Mouse (Mus musculus) adrenal gland, postnatal 25 days (tissue): ENCODE results near the gene Casq2. TPM values are rescaled to one million over a fixed set of nuclear protein-coding genes. Genes with fewer than 3 reads are reported as not detected.
"Not testable (repeated sequence)": the region's sequence is repeated elsewhere in the genome, so short reads cannot be mapped to it uniquely, and the experiment has no call there.

Experiments
- DNase-seq: peaks from one replicate; pipeline ENCODE4 v3.0.0; 2021; ENCODE audit warnings: mixed read lengths
- total RNA-seq: library from RNA; stranded (reverse); gene quantifications from 2 replicates; pipeline ENCODE4 v1.2.3, GENCODE M21; 2021

Casq2 gene
- total RNA-seq, 1 experiment from 2014 or later, result 0.46 TPM

DNA sequence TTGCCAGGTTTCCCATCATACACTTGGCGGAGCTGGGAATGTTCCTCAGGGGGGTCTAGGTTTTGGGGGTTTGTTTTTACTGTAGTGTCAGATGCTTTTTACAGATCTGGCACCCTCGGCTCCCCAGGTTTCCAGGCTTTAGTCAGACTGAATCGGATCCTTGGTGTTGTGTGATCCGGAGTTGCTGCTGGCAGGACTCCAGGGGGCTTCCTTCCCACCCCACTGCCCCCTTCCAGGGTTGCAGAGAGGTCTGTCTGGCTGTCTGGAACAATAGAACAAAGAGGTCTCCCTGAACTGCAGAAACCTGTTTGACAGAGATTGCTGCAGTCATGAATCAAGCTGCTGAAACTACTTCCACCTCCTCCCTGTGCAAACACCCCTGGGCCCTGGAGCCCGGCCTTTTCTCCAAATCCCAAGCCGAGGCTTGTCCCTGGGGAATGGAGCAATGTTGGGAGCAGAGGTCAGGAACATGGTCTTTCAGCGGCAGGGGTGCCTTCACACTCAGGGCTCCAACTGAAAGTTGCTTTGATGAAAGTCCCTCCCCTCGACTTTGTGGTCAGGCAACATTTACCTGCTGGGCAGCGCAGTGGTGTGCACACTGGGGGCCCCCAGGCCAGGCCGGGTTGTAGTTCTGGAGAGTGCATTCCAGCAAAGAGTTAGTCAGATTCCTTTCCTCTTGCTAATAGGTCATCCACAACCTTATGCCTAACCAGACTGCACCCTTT lies 49.3 kb downstream of the Casq2 start:
- no peak for DNase-seq

DNA sequence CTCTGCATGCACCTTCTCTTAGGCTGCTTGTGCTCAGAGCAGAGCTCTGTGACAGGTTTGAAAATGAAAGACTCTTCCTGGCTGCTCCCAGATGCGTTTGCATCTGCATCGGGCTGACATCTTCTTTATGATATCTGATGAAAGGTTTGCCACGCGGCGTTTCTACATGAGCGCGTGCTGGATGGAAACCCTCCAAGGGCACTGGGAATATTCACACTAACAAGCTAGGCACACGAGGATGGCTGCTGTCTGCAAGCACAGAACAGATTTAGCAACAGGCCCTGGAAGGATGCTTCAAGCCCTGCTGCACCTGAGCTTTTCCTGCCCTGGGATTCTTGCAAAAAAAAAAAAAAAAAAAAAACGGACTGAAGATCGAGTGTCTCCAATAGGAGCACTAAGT lies 50.9 kb downstream of the Casq2 start:
- DNase-seq, result no peak

- no peak for DNase-seq
Observed at GRCm38 (mm10) chr3:102138899-102139298, 52.7 kb downstream of the Casq2 start.

DNA sequence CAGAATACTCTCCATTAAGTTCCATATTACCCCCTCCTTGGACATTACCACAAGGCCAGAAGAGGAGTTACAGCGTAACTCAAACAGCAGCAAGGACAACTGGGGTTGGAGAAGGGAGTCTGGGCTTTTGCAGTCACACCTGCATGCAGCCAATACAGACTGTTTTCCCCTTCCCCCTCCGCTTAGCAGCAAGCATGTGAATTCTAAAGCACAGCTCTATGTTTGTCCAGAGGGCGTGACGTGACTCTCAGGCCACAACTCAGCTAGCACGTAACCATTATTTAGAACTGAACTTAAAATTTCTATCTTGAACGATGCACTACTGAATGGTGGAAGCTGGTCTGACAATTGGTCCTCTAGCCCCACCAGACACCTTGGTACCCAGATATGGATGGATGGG lies 54.4 kb downstream of the Casq2 start:
- no peak for DNase-seq

- DNase-seq, result no peak
Observed at GRCm38 (mm10) chr3:102141451-102141850, 55.2 kb downstream of the Casq2 start.

DNA sequence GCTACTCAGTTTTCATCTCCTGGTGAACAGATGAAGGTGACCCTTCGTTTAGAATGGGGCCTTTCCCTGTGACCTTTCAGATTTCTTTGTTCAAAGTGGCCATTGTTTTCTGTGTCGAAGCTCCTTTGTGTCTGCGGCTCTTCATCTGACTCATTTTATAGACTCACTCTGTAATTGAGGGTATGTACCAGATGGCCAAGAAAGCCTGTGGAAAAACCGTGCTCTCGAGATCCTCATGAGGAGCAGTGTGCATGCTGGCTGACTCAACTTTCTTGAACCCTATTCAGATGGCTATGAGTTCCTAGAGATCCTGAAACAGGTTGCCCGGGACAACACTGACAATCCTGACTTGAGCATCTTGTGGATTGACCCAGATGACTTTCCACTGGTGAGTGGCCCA lies 55.7 kb downstream of the Casq2 start:
- DNase-seq, result no peak

GRCm38 (mm10) chr3:102142947-102143346 lies 56.7 kb downstream of the Casq2 start:
- DNase-seq, result no peak

- DNase-seq, result no peak
Observed at GRCm38 (mm10) chr3:102143536-102143935, 57.3 kb downstream of the Casq2 start.

DNA sequence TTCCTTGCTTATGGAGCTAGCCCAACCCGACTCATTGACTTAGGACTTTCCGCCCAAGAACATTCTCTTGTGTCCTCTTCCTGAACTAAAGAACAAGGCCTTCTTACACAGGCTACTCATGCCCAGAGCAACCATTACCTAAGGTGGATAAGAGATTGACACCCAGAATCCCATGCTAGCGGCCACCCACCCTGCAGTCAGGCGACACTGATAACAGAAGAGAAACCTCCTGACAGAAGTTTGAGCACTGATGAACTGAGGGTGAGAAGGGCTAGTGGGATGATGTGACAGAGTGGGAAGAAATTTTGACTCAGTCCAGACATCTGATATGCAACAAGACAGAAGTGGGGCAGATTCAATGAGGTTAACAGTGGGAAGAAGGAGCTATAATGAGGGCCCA lies 58.2 kb downstream of the Casq2 start:
- DNase-seq, result no peak

DNA sequence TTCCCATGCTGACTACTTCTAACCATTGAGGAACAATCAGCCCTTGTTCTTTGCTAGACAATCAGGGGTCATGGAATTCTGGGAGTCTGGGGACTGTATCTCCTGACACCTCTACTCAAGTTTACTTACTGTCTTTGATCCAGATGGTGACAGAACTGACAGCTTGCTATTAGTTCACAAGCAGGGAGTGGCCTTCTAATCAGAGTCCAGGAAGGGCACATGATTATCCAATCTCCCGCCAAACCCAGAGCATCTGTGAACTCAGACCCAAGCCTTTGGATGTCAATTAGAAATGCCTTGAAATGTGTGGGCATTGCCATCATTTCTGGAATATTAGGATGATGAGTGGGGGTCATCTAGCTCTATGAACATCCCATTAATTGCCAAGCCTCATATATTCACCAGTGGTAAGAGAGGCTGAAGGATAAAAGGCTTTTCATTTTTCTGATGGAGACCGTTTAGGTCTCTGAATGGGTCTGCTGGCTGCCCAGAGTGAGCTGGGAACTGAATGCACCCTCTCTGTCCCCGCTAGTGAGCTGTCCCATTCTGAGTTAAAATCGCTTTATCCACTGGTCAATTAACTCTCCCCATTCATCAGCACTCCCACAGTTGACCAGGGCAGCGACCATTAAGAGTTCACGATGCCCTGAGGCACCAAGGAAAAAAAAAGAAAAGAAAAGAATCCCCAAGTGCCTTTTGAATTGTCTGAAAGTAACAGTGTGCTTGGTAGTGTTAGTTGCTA lies 59.6 kb downstream of the Casq2 start:
- DNase-seq, result no peak

- no peak for DNase-seq
Observed at GRCm38 (mm10) chr3:102146428-102146827, 60.2 kb downstream of the Casq2 start.

DNA sequence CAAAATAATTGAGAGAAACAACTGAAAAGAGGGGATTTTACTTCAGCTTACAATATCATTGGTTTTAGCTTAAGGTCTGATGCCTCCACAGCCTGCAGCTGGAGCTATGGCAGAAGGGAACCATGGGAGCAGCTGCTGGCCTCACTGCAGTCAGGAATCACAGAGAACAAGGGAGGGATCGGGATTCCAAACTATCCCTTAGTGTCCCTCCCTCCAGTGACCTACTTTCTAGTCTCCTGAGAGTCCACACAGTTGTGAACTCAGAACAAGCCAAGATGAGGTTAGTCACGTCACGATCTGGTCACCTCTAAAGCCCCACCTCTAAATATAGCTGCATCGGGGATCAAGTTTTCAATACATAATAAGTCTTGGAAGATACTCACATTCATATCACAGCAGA lies 61.0 kb downstream of the Casq2 start:
- DNase-seq, result no peak

GRCm38 (mm10) chr3:102149941-102150340 lies 63.7 kb downstream of the Casq2 start:
- DNase-seq, result no peak

- no peak for DNase-seq
Observed at GRCm38 (mm10) chr3:102151850-102152249, 65.6 kb downstream of the Casq2 start.

DNA sequence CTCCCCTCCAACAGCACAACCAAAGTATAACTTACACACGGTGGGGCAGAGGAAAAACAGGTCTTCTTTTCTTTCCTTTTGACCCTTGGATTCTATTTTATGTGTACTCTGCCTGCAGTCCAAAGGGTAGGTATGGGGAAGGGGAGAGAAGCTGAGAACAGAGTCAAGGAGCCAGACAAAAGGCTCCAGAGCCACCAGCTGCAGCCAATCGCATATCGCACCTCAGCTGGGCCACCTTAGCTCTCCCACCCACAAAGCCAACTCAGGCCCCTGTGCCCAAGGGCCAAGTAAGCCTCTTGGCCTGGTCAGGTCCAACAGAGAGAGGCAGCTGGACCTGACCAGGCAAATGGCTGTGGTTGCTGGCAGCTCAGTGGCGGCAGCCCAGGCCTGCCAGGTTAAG lies 66.3 kb downstream of the Casq2 start:
- DNase-seq, result no peak

DNA sequence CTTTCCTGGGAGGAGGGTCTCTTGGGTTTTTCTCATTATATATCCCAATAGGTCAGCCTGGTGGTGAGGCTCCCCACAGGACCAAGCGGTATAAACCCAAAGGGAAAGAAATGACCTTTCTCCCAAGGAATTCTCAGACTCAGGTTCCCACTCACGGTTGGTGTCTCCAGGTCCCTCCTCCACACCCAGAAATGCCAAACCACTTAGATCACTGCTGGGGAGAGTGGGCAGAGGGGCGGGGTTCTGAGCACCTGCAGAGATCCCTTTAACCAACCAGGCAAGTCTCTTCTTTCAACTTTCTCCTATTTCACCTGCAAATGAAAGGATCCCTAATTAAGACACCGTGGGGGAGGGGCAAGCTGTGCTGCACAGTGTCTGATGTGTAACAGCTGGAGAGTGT lies 66.7 kb downstream of the Casq2 start:
- DNase-seq, result no peak

GRCm38 (mm10) chr3:102154107-102154506 lies 67.9 kb downstream of the Casq2 start:
- no peak for DNase-seq

- DNase-seq, result no peak
Observed at GRCm38 (mm10) chr3:102156737-102157136, 70.5 kb downstream of the Casq2 start.

GRCm38 (mm10) chr3:102157652-102158051 lies 71.4 kb downstream of the Casq2 start:
- no peak for DNase-seq

GRCm38 (mm10) chr3:102158759-102159422 lies 72.7 kb downstream of the Casq2 start:
- DNase-seq, result no peak

DNA sequence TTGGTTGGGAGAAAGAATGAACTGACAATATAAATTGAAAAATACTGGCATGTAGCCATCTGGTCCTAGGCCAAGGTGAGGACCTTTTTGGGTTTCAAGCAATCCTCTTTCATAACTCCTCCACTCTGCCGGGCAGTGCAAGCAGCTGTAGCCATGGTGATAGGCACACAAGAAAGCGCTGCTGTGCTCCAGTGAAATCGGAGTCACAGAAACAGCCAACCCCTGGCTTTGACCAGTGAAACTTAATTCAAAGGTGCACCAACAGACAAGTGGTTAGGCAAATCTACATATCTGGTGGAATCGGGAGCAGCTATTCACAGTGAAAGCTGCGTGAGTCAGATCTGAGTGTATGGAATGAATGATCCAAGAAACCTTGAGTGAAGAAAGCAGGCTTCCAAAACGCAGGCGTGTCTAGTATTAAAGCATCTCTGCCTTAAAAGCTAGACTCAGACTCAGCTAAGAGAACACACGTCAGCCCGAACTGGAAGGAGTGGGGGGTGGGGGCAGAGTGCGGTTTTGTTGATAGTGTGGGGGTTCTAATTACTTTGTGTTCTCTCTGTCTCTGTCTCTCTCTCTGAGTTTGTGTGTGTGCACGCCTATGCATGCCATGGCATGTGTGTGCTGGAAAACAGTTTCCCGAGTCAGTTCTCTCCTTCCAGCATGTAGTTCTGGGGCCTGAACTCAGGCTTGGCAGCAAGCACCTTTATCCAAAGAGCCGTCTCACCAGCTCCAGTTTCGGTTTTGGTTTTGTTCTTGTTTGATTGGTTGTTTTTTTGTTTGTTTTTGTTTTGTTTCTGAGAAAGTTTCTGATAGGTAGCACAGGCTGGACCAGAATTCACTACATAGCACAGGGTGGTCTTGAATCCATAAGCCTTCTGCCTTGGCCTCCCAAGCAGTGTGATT lies 73.5 kb downstream of the Casq2 start:
- peak; percentile 48 for DNase-seq

DNA sequence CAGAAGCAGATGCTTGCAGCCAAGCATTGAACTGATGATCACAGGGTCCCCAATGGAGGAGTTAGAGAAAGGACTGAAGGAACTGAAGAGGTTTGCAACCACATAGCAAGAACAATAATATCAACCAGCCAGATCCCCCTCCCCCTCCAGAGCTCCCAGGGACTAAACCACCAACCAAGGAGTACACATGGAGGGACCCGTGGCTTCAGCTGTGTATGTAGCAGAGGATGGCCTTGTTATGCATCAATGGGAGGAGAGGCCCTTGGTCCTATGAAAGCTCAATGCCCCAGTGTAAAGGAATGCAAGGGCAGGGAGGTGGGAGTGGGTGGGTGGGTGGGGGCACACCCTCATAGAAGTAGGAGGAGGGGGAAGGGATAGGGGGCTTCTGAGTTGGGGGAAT lies 77.6 kb downstream of the Casq2 start:
- not testable (repeated sequence) for DNase-seq
